Mouse (Mus musculus) liver, postnatal 0 days (tissue): Measurements from ENCODE around the gene Snx7. TPM values are rescaled to one million over a fixed set of nuclear protein-coding genes. Genes with fewer than 3 reads are reported as not detected.

ENCODE experiments used
- ATAC-seq: fragments of 200-750 bp; cut with Nextera tagmentation; 2 replicates; pipeline ENCODE4 v1.8.0; 2017; ENCODE audit warnings: mild to moderate bottlenecking, moderate library complexity
- DNase-seq: peaks from one replicate; pipeline ENCODE4 v3.0.0-alpha.2; 2016
- H3K27ac ChIP-seq: fragments of 300-500 bp; sonication (generic); 2 replicates; pipeline ENCODE4 v1.5.1; 2014; ENCODE audit warnings: antibody characterized with exemption, moderate library complexity, mild to moderate bottlenecking, low read depth
- H3K27me3 ChIP-seq: fragments of 300-500 bp; sonication (generic); 2 replicates; pipeline ENCODE4 v1.6.1; 2014; ENCODE audit warnings: low read length, control low read depth, mixed read lengths; ENCODE audit not compliant: insufficient read depth
- H3K36me3 ChIP-seq: fragments of 300-500 bp; sonication (generic); replicated peaks from 2 replicates; pipeline ENCODE4 v1.6.1; 2014; ENCODE audit warnings: mild to moderate bottlenecking, control low read depth, low read length, moderate library complexity, mixed read lengths; ENCODE audit not compliant: insufficient read depth
- H3K4me1 ChIP-seq: fragments of 300-500 bp; sonication (generic); 2 replicates; pipeline ENCODE4 v1.6.1; 2014; ENCODE audit warnings: antibody characterized with exemption, mild to moderate bottlenecking, control low read depth; ENCODE audit not compliant: insufficient read depth
- H3K4me2 ChIP-seq: fragments of 300-500 bp; sonication (generic); 2 replicates; pipeline ENCODE4 v1.6.1; 2014; ENCODE audit warnings: low read depth, mild to moderate bottlenecking, low read length, moderate library complexity, mixed read lengths
- H3K4me3 ChIP-seq: fragments of 300-500 bp; sonication (generic); 2 replicates; pipeline ENCODE4 v1.5.1; 2014; ENCODE audit warnings: low read depth, low read length
- H3K9ac ChIP-seq: fragments of 300-500 bp; sonication (generic); replicated peaks from 2 replicates; pipeline ENCODE4 v1.6.1; 2014; ENCODE audit warnings: mild to moderate bottlenecking, moderate library complexity
- H3K9me3 ChIP-seq: fragments of 300-500 bp; sonication (generic); 2 replicates; pipeline ENCODE4 v1.6.1; 2016; ENCODE audit warnings: mild to moderate bottlenecking, control low read depth, low read length, mixed read lengths
- CTCF ChIP-seq: sonication (generic); IDR thresholded peaks from 2 replicates; pipeline ENCODE4 v1.5.1; 2016; ENCODE audit warnings: antibody characterized with exemption, low read depth
- EP300 ChIP-seq: IDR thresholded peaks from 2 replicates; pipeline ENCODE4 v1.6.1; 2016; ENCODE audit warnings: antibody characterized with exemption, low read depth, mild to moderate bottlenecking
- WGBS: fragments of 180-500 bp; shearing (Covaris S2); extraction: QIAGEN DNeasy Blood & Tissue Kit; methylation state at CpG from one replicate; pipeline ENCODE4 v1.1.7; 2014; ENCODE audit not compliant: insufficient replicate concordance; 5-methylcytosine and 5-hydroxymethylcytosine counted together
- polyA plus RNA-seq: library from polyadenylated mRNA; unstranded; fragments of >200 nt; fragmentation: Nextera tagmentation; extraction: Ambion mirVana; gene quantifications from 2 replicates; pipeline ENCODE4 v1.2.1, GENCODE M21; 2015

Gene Snx7
- polyA plus RNA-seq, 1 experiment from 2014 or later, result 14.1 TPM

GRCm38 (mm10) chr3:117853729-117854128 lies 15.0 kb downstream of the Snx7 start:
- TF ChIP-seq EP300, result no peak
- no peak for TF ChIP-seq CTCF
- no peak overlapping the region for H3K4me3 ChIP-seq
- H3K27me3 ChIP-seq, result no peaks in the 10 kb centered on the region
- ATAC-seq, result no peak
- H3K36me3 ChIP-seq, result no peaks in the 10 kb centered on the region
- no peak overlapping the region for H3K9ac ChIP-seq
- H3K9me3 ChIP-seq, result no peaks in the 10 kb centered on the region
- WGBS, result 74% methylated on average over 3 of the region's 3 CpGs
- DNase-seq, result no peak
- no peak overlapping the region for H3K4me2 ChIP-seq
- no peaks in the 10 kb centered on the region for H3K4me1 ChIP-seq
- no peak overlapping the region for H3K27ac ChIP-seq

DNA sequence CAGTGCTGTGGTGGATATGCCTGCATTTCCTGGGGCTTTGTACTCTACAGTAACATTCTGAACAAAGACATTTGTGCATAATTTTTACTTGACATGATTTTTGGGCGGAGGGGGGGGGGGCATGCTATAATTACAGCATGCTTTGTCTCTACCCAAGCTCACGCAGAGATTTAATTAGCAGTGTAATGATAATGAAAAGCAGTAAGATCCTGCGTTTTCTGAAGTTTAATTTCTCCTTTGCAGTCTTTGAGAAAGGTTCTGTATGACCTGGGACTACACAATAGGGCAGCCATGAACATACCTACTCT lies 16.7 kb downstream of the Snx7 start:
- ATAC-seq (no peak), DNase-seq (no peak)
- Histone ChIP-seq H3K9ac (no peak overlapping the region), H3K4me3 (no peak overlapping the region), H3K4me2 (no peak overlapping the region), H3K27ac (no peak overlapping the region), H3K27me3 (no peaks in the 10 kb centered on the region), H3K4me1 (no peaks in the 10 kb centered on the region), H3K9me3 (no peaks in the 10 kb centered on the region), H3K36me3 (no peaks in the 10 kb centered on the region)
- WGBS, result 78% methylated on average over 3 of the region's 3 CpGs
- TF ChIP-seq CTCF (no peak), EP300 (no peak)

DNA sequence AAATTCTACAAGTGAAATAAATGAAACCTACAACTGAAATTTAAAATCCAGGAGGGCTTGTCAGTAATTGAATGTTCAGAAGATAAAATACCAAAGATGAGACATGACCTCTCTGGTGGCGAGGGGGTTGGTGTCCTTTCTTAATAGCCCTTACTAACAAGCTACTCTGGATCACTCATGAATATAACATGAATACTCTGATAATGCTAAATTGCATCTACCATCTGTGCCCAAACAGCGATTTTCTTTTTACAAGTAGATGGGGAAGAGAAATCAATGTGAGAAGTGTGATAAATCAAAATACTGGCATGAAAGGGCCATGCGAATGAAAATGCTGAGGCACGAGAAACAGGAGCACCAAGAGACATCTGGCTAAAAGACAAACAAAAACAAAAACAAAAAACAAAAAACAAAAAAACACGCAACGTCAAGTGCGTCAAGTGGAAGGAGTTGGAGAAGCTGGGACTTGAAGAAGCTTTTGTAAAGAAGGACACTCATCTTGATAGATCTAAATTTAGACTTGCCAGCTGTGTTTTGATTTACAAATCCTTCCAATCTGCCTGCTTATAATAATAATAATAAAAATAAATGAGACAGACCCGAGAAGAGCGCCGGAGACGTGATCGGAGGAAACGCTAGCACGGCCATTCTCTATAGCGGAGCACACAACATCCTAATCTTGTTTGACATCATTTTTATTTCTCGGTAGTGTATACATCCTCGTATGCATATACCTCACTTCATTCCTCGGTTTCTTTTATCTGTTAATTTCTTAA lies 17.3 kb downstream of the Snx7 start:
- no peaks in the 10 kb centered on the region for H3K4me1 ChIP-seq
- no peak overlapping the region for H3K4me3 ChIP-seq
- no peaks in the 10 kb centered on the region for H3K9me3 ChIP-seq
- WGBS, result 88% methylated on average over 18 of the region's 18 CpGs
- TF ChIP-seq EP300, result no peak
- no peak for TF ChIP-seq CTCF
- H3K9ac ChIP-seq, result no peak overlapping the region
- no peak overlapping the region for H3K4me2 ChIP-seq
- no peak overlapping the region for H3K27ac ChIP-seq
- no peaks in the 10 kb centered on the region for H3K36me3 ChIP-seq
- ATAC-seq (no peak), DNase-seq (no peak)
- H3K27me3 ChIP-seq, result no peaks in the 10 kb centered on the region

- WGBS, result 79% methylated on average over 6 of the region's 6 CpGs
- no peak for ATAC-seq
These were observed 19.9 kb downstream of the Snx7 start for GRCm38 (mm10) chr3:117848866-117849265.

GRCm38 (mm10) chr3:117842658-117843057 lies 26.1 kb downstream of the Snx7 start:
- H3K4me3 ChIP-seq, result no peak overlapping the region
- H3K27me3 ChIP-seq, result no peaks in the 10 kb centered on the region
- no peak overlapping the region for H3K4me2 ChIP-seq
- DNase-seq, result no peak
- 77% methylated on average over 1 of the region's 1 CpGs for WGBS
- no peaks in the 10 kb centered on the region for H3K36me3 ChIP-seq
- no peak overlapping the region for H3K9ac ChIP-seq
- H3K9me3 ChIP-seq, result no peaks in the 10 kb centered on the region
- no peak for ATAC-seq
- no peak overlapping the region for H3K27ac ChIP-seq
- TF ChIP-seq CTCF, result no peak
- no peak for TF ChIP-seq EP300
- H3K4me1 ChIP-seq, result no peaks in the 10 kb centered on the region

More at GRCm38 (mm10) chr3:117848866-117849265, 19.9 kb downstream of the Snx7 start:
- H3K4me1 ChIP-seq, result no peaks in the 10 kb centered on the region
- no peaks in the 10 kb centered on the region for H3K36me3 ChIP-seq
- no peak overlapping the region for H3K4me2 ChIP-seq
- TF ChIP-seq EP300 (no peak), CTCF (no peak)
- no peak overlapping the region for H3K9ac ChIP-seq
- H3K4me3 ChIP-seq, result no peak overlapping the region
- no peak overlapping the region for H3K27ac ChIP-seq
- no peaks in the 10 kb centered on the region for H3K27me3 ChIP-seq
- no peaks in the 10 kb centered on the region for H3K9me3 ChIP-seq
- no peak for DNase-seq

- no peak overlapping the region for H3K4me2 ChIP-seq
- 69% methylated on average over 12 of the region's 12 CpGs for WGBS
- H3K9ac ChIP-seq, result no peak overlapping the region
- no peaks in the 10 kb centered on the region for H3K4me1 ChIP-seq
- no peaks in the 10 kb centered on the region for H3K36me3 ChIP-seq
- no peak for DNase-seq
- H3K4me3 ChIP-seq, result no peak overlapping the region
- no peaks in the 10 kb centered on the region for H3K9me3 ChIP-seq
- no peaks in the 10 kb centered on the region for H3K27me3 ChIP-seq
- ATAC-seq, result no peak
- no peak for TF ChIP-seq EP300
- no peak for TF ChIP-seq CTCF
- no peak overlapping the region for H3K27ac ChIP-seq
These were observed 28.7 kb downstream of the Snx7 start for GRCm38 (mm10) chr3:117839867-117840545.
